Mouse (Mus musculus) megakaryocyte-erythroid progenitor cell, adult 5 weeks (primary cell): Measurements from ENCODE around the gene Gdpd1. TPM values are rescaled to one million over a fixed set of nuclear protein-coding genes. Genes with fewer than 3 reads are reported as not detected.

Source experiments
- polyA plus RNA-seq: library from polyadenylated mRNA; stranded (reverse); fragments of >175 nt; gene quantifications from 2 replicates; pipeline ENCODE4 v1.2.3, GENCODE M21; 2012

Gene Gdpd1
- polyA plus RNA-seq = 0.13 and 0.21 TPM in 2 replicates

DNA sequence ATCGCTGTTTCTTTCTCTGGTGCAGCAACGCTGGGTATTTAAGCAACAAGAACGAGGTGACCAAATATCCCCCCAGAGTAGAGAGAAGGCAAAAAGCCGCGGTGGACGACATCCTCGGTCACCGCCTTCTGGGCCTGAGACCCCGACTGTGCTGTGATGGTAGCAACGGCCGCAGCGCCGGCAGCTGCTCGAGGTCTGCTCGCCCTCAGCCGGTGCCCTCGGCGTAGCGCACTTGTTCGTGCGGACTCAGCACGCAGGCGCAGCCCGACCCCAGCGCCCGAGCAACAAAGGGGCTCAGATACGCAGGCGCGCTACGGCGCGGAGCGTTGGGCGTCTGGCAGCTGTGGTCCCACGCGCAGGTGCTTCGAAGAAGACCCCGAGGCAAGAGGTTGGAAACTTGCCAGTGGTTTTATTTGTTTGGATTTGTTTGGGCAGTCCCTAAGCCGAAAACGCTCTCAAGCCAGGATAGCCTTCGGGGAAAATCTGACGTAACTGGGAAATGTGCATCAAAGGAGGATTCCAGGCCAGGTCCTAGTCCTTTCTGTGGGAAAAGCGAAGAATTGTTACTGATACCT, at the start of gene Gdpd1:
Gene Gdpd1, minus strand, starts transcription at position 197 of the 575 bp plus-strand sequence.

DNA sequence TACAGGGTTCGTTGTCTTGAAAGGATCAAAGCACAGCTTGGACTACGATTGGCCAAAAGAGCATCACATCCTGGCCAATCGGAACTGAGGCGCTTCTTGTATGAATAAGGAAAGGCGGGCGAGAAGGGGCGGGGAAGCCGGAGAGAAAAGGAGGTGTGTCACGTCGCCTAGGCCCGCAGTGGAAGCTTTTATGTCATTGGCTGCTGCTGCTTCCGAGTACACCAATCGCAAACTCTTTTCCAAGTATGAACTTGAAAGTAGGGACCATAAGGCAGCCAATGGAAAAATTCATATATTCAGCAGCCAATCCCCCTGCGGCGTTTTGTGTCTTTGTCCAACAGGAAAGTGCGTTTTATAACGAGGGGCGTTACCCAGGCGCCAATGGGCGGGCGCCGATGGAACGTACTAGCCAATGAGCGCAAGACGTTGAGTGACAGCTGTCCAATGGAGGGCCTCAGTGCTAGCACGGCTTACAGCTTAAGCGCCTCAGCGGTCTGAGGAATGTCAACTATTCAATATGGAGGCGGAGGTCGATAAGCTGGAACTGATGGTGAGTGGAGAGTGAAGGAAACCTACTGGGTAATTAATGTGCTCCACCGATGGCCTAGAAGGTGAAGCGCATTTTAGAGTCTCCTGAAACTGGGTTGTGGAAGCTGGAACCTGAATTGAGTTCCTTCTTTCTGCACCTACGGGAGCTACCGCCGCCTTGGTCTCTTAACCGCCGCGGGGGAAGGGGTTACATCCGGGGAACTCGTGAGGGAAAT, 35.1 kb upstream of the Gdpd1 start, which contains the start of gene Ska2:
Gene Ska2, plus strand, starts transcription at position 480 of the 764 bp plus-strand sequence.

DNA sequence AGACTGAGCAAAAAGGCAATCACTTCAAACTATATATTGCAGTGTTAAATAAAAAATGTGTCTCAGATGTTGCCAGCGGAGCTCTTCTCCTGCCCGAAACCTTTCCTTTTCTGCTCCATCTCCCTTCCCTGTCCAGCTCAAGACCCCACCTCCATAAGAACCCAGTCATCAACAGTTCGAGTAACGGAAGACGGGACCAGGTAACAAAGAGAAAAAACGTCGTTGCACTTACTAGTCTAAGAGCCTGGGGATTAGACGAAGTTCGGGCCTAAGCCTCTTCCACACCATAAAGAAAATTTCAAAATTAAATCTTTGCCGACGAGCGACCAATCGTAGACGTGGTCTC, 34.5 kb upstream of the Gdpd1 start, which contains the start of gene Prr11:
Gene Prr11, minus strand, starts transcription at position 300 of the 346 bp plus-strand sequence.

DNA sequence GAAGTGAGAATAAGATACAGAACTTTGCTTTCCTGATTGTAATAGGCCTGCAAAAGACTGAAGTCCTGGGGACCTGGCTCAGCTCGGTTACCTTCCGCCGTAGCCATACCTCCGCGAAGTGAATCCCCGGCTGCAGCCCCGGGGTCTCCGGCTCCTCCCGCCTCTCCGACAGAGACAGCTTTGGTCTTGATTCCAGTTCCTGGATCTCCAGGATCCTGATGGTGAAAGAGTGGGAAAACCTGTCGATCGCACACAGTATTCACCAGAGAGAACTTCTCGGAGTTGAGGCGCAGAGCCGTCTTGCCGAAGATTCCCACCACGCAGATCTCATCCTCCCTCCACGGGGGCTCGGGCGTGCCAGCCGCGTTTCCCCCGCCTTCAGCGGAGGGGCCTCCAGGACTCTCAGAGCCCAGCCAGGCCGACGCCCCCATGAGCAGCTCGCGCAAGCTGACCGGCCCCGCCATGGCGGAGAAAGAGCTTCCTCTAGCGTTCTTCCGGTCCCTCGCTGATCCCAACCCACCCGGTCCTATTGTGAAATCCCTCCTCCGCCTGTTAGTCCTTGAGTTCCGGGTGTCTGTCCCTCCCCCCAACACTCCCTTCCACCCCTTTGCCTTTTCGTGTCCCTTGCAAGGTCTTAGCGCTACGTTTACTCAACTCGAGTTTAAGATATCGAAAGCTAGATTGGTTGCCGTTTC, 12.6 kb upstream of the Gdpd1 start, which contains the start of gene Smg8:
Gene Smg8, minus strand, starts transcription at position 485 of the 695 bp plus-strand sequence.

DNA sequence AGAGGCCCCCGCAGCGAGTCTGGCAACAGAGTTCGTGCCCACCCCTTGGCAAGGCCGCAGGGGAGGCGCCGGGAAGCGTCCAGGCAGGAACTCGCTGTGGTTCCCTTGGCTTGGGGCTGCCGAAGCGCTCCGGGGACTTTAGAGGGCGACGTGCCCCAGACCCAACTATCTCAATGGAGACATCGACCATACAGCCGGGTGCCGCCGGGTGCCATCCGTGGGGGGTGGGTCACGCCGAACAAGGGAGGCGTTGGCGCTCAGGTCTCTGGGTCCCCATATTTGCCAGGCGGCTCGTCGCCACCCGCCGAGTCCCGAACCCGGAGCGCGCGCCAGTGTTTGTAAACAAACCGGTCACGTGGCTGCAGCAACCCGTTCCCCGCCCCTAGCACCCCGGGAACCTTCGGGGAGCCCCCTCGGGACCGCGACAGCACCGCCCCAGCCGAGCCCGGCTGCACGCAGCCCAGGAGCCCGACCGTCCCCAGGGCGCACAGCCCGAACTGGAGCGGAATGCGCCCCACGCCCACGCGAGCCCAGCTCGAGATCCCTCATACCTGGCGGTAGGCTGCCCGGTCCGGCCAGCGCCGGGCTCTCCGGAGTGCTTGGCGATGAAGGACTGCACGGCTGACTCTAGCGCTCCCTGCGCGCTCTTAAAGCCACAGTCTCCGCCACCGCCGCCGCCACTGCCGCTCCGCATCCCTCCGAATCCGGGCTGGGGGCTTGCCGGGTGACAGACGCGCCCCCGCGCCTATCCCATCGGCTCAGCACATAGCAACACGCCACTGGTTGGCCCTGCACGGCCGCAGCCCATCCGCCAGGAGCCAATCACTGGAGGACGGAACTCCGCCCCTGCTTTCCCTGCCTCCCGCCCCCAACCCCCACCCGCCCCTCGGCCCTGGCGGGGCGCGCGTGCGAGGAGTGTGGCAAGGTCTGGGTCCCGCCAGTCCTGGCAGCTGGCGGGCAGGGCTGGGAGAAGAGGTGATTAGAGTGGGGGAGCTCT, 80.5 kb downstream of the Gdpd1 start, which contains the start of gene Ypel2:
Gene Ypel2, minus strand, starts transcription at position 667 of the 997 bp plus-strand sequence.

Other genes with a start within 250 kb of the Gdpd1 start
- gene Ypel2, start 80.4 kb downstream of the Gdpd1 start, polyA plus RNA-seq = 5.3 and 5.4 TPM in 2 replicates
- 4.3 and 5.5 TPM in 2 replicates for gene Smg8, start 12.7 kb upstream of the Gdpd1 start, polyA plus RNA-seq
- 1.1 and 2.1 TPM in 2 replicates for gene Prr11, start 34.6 kb upstream of the Gdpd1 start, polyA plus RNA-seq
- 0.64 and 0.69 TPM in 2 replicates for gene Ska2, start 35.2 kb upstream of the Gdpd1 start, polyA plus RNA-seq
- 18.8 and 19.0 TPM in 2 replicates for gene Trim37, start 53.0 kb upstream of the Gdpd1 start, polyA plus RNA-seq